Mouse (Mus musculus) intestine, embryonic 14.5 days (tissue): Measurements from ENCODE around the gene Gm44579. TPM values are rescaled to one million over a fixed set of nuclear protein-coding genes. Genes with fewer than 3 reads are reported as not detected.

Source experiments
- ATAC-seq: fragments of 200-750 bp; cut with Nextera tagmentation; replicated peaks from 2 replicates; pipeline ENCODE4 v1.8.0; 2017; ENCODE audit warnings: low read depth, moderate number of reproducible peaks, moderate TSS enrichment, moderate library complexity; ENCODE audit not compliant: low FRiP score, low TSS enrichment
- DNase-seq: peaks from one replicate; pipeline ENCODE4 v3.0.0-alpha.2; 2018; ENCODE audit warnings: low spot score
- H3K27ac ChIP-seq: fragments of 300-500 bp; sonication (generic); 2 replicates; pipeline ENCODE4 v1.5.1; 2014; ENCODE audit warnings: low read depth, mild to moderate bottlenecking, control low read depth
- H3K27me3 ChIP-seq: fragments of 300-500 bp; sonication (generic); replicated peaks from 2 replicates; pipeline ENCODE4 v1.6.1; 2014; ENCODE audit warnings: low read length, control low read depth; ENCODE audit not compliant: control insufficient read depth, insufficient read depth
- H3K36me3 ChIP-seq: fragments of 300-500 bp; sonication (generic); 2 replicates; pipeline ENCODE4 v1.6.1; 2014; ENCODE audit warnings: low read length, control low read depth; ENCODE audit not compliant: control insufficient read depth, insufficient read depth
- H3K4me1 ChIP-seq: fragments of 300-500 bp; sonication (generic); replicated peaks from 2 replicates; pipeline ENCODE4 v1.6.1; 2014; ENCODE audit warnings: low read length, control low read depth, mixed read lengths; ENCODE audit not compliant: control insufficient read depth, insufficient read depth
- H3K4me2 ChIP-seq: fragments of 300-500 bp; sonication (generic); 2 replicates; pipeline ENCODE4 v1.6.1; 2014; ENCODE audit warnings: low read length
- H3K4me3 ChIP-seq: fragments of 300-500 bp; sonication (generic); 2 replicates; pipeline ENCODE4 v1.5.1; 2014; ENCODE audit warnings: low read depth, low read length, control low read depth, mixed read lengths
- H3K9ac ChIP-seq: fragments of 300-500 bp; sonication (generic); 2 replicates; pipeline ENCODE4 v1.6.1; 2014; ENCODE audit warnings: mild to moderate bottlenecking, low read length
- H3K9me3 ChIP-seq: fragments of 300-500 bp; sonication (generic); 2 replicates; pipeline ENCODE4 v1.6.1; 2016; ENCODE audit warnings: low read length, control low read depth; ENCODE audit not compliant: control insufficient read depth
- WGBS: fragments of 180-500 bp; shearing (Covaris S2); extraction: QIAGEN DNeasy Blood & Tissue Kit; methylation state at CpG from one replicate; pipeline ENCODE4 v1.1.7; 2014; 5-methylcytosine and 5-hydroxymethylcytosine counted together
- polyA plus RNA-seq: library from polyadenylated mRNA; unstranded; fragments of >200 nt; fragmentation: Nextera tagmentation; extraction: Ambion mirVana; gene quantifications from 2 replicates; pipeline ENCODE4 v1.2.1, GENCODE M21; 2014

The Gm44579 gene
- polyA plus RNA-seq, 1 experiment from 2014 or later, result not detected

- no peak for ATAC-seq
- H3K27me3 ChIP-seq, result peaks cover 53% of the 10 kb centered on the region
These were observed 55.3 kb downstream of the Gm44579 start, which contains the start of gene Asb8 for GRCm38 (mm10) chr15:98165525-98165924. Gene Asb8 (minus strand): TSS chr15:98165625.

GRCm38 (mm10) chr15:98162561-98162960, 58.2 kb downstream of the Gm44579 start:
- no peaks in the 10 kb centered on the region for H3K9me3 ChIP-seq
- no peaks in the 10 kb centered on the region for H3K4me1 ChIP-seq
- 59% methylated on average over 4 of the region's 4 CpGs for WGBS
- peaks cover 24% of the 10 kb centered on the region for H3K27me3 ChIP-seq
- H3K27ac ChIP-seq, result no peak overlapping the region
- no peak overlapping the region for H3K4me3 ChIP-seq
- no peak overlapping the region for H3K4me2 ChIP-seq
- H3K36me3 ChIP-seq, result no peaks in the 10 kb centered on the region
- H3K9ac ChIP-seq, result no peak overlapping the region
- ATAC-seq (no peak), DNase-seq (no peak)

More at GRCm38 (mm10) chr15:98165525-98165924, 55.3 kb downstream of the Gm44579 start, which contains the start of gene Asb8:
- Histone ChIP-seq H3K27ac (no peak within 1 kb of the TSS), H3K4me3 (no peak within 1 kb of the TSS), H3K9ac (no peak within 1 kb of the TSS), H3K4me2 (no peak within 1 kb of the TSS), H3K4me1 (no peaks in the 10 kb centered on the region; the same call in 1 of the 2 replicates), H3K36me3 (no peaks in the 10 kb centered on the region), H3K9me3 (no peaks in the 10 kb centered on the region)
- WGBS, result 85% methylated on average over 5 of the region's 5 CpGs
- no peak for DNase-seq

- 77% methylated on average over 19 of the region's 19 CpGs for WGBS
- DNase-seq, result no peak
- no peaks in the 10 kb centered on the region for H3K9me3 ChIP-seq
- H3K4me1 ChIP-seq, result no peaks in the 10 kb centered on the region
- no peak overlapping the region for H3K9ac ChIP-seq
- H3K4me3 ChIP-seq, result no peak overlapping the region
- ATAC-seq, result no peak
- H3K36me3 ChIP-seq, result no peaks in the 10 kb centered on the region
- no peak overlapping the region for H3K27ac ChIP-seq
- H3K27me3 ChIP-seq, result peaks cover 10% of the 10 kb centered on the region
- no peak overlapping the region for H3K4me2 ChIP-seq
These were observed 59.6 kb downstream of the Gm44579 start for GRCm38 (mm10) chr15:98161026-98161805.

- Histone ChIP-seq H3K27me3 (no peaks in the 10 kb centered on the region), H3K4me3 (no peak overlapping the region), H3K36me3 (no peaks in the 10 kb centered on the region), H3K4me2 (no peak overlapping the region), H3K4me1 (no peaks in the 10 kb centered on the region), H3K9me3 (no peaks in the 10 kb centered on the region), H3K27ac (no peak overlapping the region), H3K9ac (no peak overlapping the region)
- DNase-seq (no peak), ATAC-seq (no peak)
- WGBS, result 79% methylated on average over 1 of the region's 1 CpGs
These were observed 63.5 kb downstream of the Gm44579 start for GRCm38 (mm10) chr15:98157253-98157652.

- no peaks in the 10 kb centered on the region for H3K27me3 ChIP-seq
- H3K27ac ChIP-seq, result no peak overlapping the region
- H3K9me3 ChIP-seq, result no peaks in the 10 kb centered on the region
- no peak overlapping the region for H3K4me3 ChIP-seq
- ATAC-seq (no peak), DNase-seq (no peak)
- no peak overlapping the region for H3K9ac ChIP-seq
- WGBS, result 65% methylated on average over 4 of the region's 4 CpGs
- H3K36me3 ChIP-seq, result no peaks in the 10 kb centered on the region
- H3K4me1 ChIP-seq, result no peaks in the 10 kb centered on the region
- H3K4me2 ChIP-seq, result no peak overlapping the region
These were observed 64.8 kb downstream of the Gm44579 start for GRCm38 (mm10) chr15:98155944-98156343.

GRCm38 (mm10) chr15:98155272-98155671, 65.5 kb downstream of the Gm44579 start:
- H3K9me3 ChIP-seq, result no peaks in the 10 kb centered on the region
- no peak overlapping the region for H3K9ac ChIP-seq
- no peak for DNase-seq
- H3K27me3 ChIP-seq, result no peaks in the 10 kb centered on the region
- no peak overlapping the region for H3K27ac ChIP-seq
- H3K36me3 ChIP-seq, result no peaks in the 10 kb centered on the region
- WGBS, result 90% methylated on average over 5 of the region's 5 CpGs
- H3K4me2 ChIP-seq, result no peak overlapping the region
- no peaks in the 10 kb centered on the region for H3K4me1 ChIP-seq
- H3K4me3 ChIP-seq, result no peak overlapping the region
- no peak for ATAC-seq

- no peak overlapping the region for H3K4me2 ChIP-seq
- no peaks in the 10 kb centered on the region for H3K9me3 ChIP-seq
- H3K4me3 ChIP-seq, result no peak overlapping the region
- no peak for ATAC-seq
- DNase-seq, result no peak
- no peak overlapping the region for H3K9ac ChIP-seq
- H3K4me1 ChIP-seq, result no peaks in the 10 kb centered on the region
- H3K36me3 ChIP-seq, result no peaks in the 10 kb centered on the region
- no peak overlapping the region for H3K27ac ChIP-seq
- 86% methylated on average over 3 of the region's 3 CpGs for WGBS
- H3K27me3 ChIP-seq, result no peaks in the 10 kb centered on the region
These were observed 66.1 kb downstream of the Gm44579 start for GRCm38 (mm10) chr15:98154631-98155030.

GRCm38 (mm10) chr15:98154146-98154545, 66.6 kb downstream of the Gm44579 start:
- no peak overlapping the region for H3K4me2 ChIP-seq
- no peak overlapping the region for H3K27ac ChIP-seq
- WGBS, result 62% methylated on average over 4 of the region's 4 CpGs
- H3K9me3 ChIP-seq, result no peaks in the 10 kb centered on the region
- H3K27me3 ChIP-seq, result no peaks in the 10 kb centered on the region
- ATAC-seq (no peak), DNase-seq (no peak)
- H3K9ac ChIP-seq, result no peak overlapping the region
- no peak overlapping the region for H3K4me3 ChIP-seq
- no peaks in the 10 kb centered on the region for H3K36me3 ChIP-seq
- H3K4me1 ChIP-seq, result no peaks in the 10 kb centered on the region

GRCm38 (mm10) chr15:98153625-98154024, 67.2 kb downstream of the Gm44579 start:
- H3K4me2 ChIP-seq, result no peak overlapping the region
- no peaks in the 10 kb centered on the region for H3K4me1 ChIP-seq
- no peaks in the 10 kb centered on the region for H3K36me3 ChIP-seq
- H3K9ac ChIP-seq, result no peak overlapping the region
- no peaks in the 10 kb centered on the region for H3K9me3 ChIP-seq
- DNase-seq (no peak), ATAC-seq (no peak)
- no peaks in the 10 kb centered on the region for H3K27me3 ChIP-seq
- H3K4me3 ChIP-seq, result no peak overlapping the region
- H3K27ac ChIP-seq, result no peak overlapping the region
- 37% methylated on average over 3 of the region's 3 CpGs for WGBS
